Mouse (Mus musculus) kidney, embryonic 16.5 days (tissue): ENCODE data around the gene Mecom. TPM values are rescaled to one million over a fixed set of nuclear protein-coding genes. Genes with fewer than 3 reads are reported as not detected.

ENCODE experiments used
- ATAC-seq: fragments of 200-750 bp; cut with Nextera tagmentation; 2 replicates; pipeline ENCODE4 v1.8.0; 2017; ENCODE audit warnings: moderate TSS enrichment; ENCODE audit not compliant: low FRiP score, low TSS enrichment
- H3K27ac ChIP-seq: fragments of 300-500 bp; sonication (generic); 2 replicates; pipeline ENCODE4 v1.5.1; 2014; ENCODE audit warnings: low read length
- H3K27me3 ChIP-seq: fragments of 300-500 bp; sonication (generic); 2 replicates; pipeline ENCODE4 v1.6.1; 2014; ENCODE audit warnings: low read length, control low read depth, mixed read lengths; ENCODE audit not compliant: insufficient read depth
- H3K36me3 ChIP-seq: fragments of 300-500 bp; sonication (generic); 2 replicates; pipeline ENCODE4 v1.6.1; 2014; ENCODE audit warnings: low read length, control low read depth, mixed read lengths; ENCODE audit not compliant: insufficient read depth
- H3K4me1 ChIP-seq: fragments of 300-500 bp; sonication (generic); 2 replicates; pipeline ENCODE4 v1.6.1; 2014; ENCODE audit warnings: low read length, control low read depth, mixed read lengths; ENCODE audit not compliant: insufficient read depth
- H3K4me2 ChIP-seq: fragments of 300-500 bp; sonication (generic); replicated peaks from 2 replicates; pipeline ENCODE4 v1.6.1; 2014; ENCODE audit warnings: low read depth, low read length
- H3K4me3 ChIP-seq: fragments of 300-500 bp; sonication (generic); 2 replicates; pipeline ENCODE4 v1.5.1; 2014; ENCODE audit warnings: mild to moderate bottlenecking, low read length
- H3K9ac ChIP-seq: fragments of 300-500 bp; sonication (generic); replicated peaks from 2 replicates; pipeline ENCODE4 v1.6.1; 2014; ENCODE audit warnings: low read length
- H3K9me3 ChIP-seq: fragments of 300-500 bp; sonication (generic); 2 replicates; pipeline ENCODE4 v1.6.1; 2016; ENCODE audit warnings: low read length, control low read depth
- WGBS: fragments of 180-500 bp; shearing (Covaris S2); extraction: QIAGEN DNeasy Blood & Tissue Kit; methylation state at CpG from one replicate; pipeline ENCODE4 v1.1.7; 2014; 5-methylcytosine and 5-hydroxymethylcytosine counted together
- polyA plus RNA-seq: library from polyadenylated mRNA; unstranded; fragments of >200 nt; fragmentation: Nextera tagmentation; extraction: Ambion mirVana; gene quantifications from 2 replicates; pipeline ENCODE4 v1.2.1, GENCODE M21; 2015

Mecom gene
- polyA plus RNA-seq, 1 experiment from 2014 or later, result 78.3 TPM

DNA sequence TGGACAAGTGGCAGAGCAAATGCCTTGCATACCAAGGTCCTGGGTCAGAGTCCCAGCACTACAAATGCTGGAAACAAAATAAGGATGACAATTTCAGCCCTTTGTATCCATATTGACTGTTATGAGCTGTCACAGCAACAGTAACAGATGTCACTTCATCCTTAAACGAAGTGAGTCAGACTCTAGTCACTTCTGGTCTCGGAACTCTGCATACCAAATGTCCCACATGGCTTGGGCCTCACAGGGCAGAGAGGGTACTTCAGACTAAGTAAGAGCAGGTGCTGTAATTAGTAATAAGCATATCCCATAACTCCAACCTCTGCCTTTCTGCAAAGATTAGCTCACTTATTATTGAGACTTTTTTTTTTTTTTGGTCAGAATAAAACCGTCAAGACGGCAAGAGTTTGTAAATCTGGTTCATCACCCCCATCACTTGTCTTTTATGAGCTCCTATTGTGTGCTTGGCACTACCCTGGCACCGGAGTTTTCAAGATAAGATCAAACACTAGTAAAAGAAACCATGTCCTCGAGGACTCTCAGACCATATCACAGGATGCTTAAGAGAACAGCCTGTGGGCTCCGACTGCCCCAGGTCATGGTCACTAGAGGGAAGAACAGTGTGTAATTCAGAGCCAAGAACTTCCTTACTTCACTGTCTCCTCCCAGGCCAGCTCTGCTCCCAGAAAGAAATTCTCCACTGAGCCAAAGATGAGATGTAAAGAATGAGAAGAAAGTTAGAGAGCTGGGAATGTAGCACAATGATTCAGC lies 79.6 kb downstream of the Mecom start:
- H3K4me1 ChIP-seq, result no peaks in the 10 kb centered on the region
- H3K9me3 ChIP-seq, result no peaks in the 10 kb centered on the region
- no peak overlapping the region for H3K27ac ChIP-seq
- 0 out of 2 replicates have a peak, but pooled peaks cover 2% of the 10 kb centered on the region for H3K36me3 ChIP-seq
- no peak for ATAC-seq
- no peak overlapping the region for H3K4me3 ChIP-seq
- WGBS, result 71% methylated on average over 7 of the region's 7 CpGs
- no peaks in the 10 kb centered on the region; the same call in 1 of the 2 replicates for H3K27me3 ChIP-seq
- no peak overlapping the region for H3K9ac ChIP-seq
- H3K4me2 ChIP-seq, result no peak overlapping the region

DNA sequence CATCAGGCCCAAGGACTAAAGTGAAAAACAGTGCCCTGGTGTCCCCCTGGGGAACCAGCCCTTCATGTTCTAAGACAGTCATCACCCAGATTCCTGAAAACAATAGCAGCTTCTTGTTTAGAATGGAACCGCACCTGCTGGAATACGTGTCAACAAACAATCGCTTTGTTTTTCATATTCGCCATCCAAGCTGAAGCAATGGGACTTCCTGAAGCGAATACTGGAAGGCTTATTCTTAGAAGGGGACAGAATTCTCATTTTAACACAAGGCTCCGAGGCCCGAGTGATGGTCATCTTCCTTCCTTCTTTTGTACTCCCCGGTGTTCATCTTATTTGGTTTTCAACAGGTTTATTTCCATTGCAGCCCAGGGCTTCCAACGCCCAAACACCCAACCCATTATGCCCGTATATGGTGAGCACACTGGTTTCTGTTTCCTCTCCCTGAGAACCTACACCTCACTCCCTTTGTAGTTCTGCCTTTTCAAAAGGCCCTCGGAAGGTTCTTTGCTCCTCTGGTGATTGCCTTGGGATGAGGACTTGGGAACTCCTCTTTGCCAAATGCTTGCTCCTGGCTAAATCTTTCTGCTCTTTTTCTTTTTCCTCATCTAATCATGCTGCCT lies 81.7 kb downstream of the Mecom start:
- Histone ChIP-seq H3K36me3 (0 out of 2 replicates have a peak, but pooled peaks cover 2% of the 10 kb centered on the region), H3K9me3 (no peaks in the 10 kb centered on the region), H3K27ac (no peak overlapping the region), H3K4me3 (no peak overlapping the region), H3K4me2 (no peak overlapping the region), H3K4me1 (0 out of 2 replicates have a peak, but pooled peaks cover 3% of the 10 kb centered on the region), H3K27me3 (no peaks in the 10 kb centered on the region; the same call in 1 of the 2 replicates), H3K9ac (no peak overlapping the region)
- WGBS, result 62% methylated on average over 11 of the region's 11 CpGs
- ATAC-seq, result no peak

DNA sequence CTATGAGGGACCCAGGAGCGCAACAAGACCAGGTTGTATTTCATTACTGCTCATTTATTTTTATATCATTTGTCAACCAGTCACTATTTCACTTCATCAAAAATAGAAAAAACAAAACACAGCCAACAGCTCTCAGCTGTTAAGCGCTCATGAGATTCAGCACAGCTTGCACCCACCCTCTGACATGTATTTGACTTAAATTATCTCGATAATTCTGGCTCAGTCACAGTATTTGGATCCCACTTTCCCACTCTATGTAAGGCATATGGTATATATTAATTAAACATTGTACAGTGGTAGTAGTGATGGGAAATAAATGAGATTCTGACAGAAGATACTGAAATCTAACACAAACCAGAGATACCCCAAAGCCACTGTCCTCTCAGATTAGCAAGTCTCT lies 83.3 kb downstream of the Mecom start:
- H3K27me3 ChIP-seq, result no peaks in the 10 kb centered on the region; the same call in none of the 2 replicates

DNA sequence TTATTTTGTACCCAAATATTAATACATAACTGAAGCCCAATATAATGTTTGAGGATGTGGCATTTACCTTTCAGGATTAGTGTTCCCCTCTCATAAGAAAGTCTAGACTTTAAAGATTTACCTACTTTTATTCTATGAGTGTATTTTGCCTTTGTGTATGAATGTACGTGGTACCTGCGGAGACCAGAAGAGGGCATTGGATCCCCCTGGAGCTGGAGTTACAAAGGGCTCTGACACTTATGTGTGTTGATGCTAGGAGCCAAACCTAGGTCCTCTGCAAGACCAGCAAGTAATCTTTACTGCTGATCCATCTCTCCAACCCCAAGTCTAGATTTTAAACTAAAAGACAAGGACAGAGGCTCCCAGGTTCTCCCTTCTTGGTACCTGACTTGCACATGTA lies 86.0 kb downstream of the Mecom start:
- H3K27me3 ChIP-seq, result no peaks in the 10 kb centered on the region; the same call in none of the 2 replicates
- ATAC-seq, result no peak
- H3K4me2 ChIP-seq, result no peak overlapping the region
- H3K9me3 ChIP-seq, result no peaks in the 10 kb centered on the region
- H3K4me3 ChIP-seq, result no peak overlapping the region
- H3K4me1 ChIP-seq, result 0 out of 2 replicates have a peak, but pooled peaks cover 7% of the 10 kb centered on the region
- H3K27ac ChIP-seq, result no peak overlapping the region
- 0 out of 2 replicates have a peak, but pooled peaks cover 2% of the 10 kb centered on the region for H3K36me3 ChIP-seq
- 92% methylated on average over 2 of the region's 2 CpGs for WGBS
- no peak overlapping the region for H3K9ac ChIP-seq

More for the DNA sequence above, 83.3 kb downstream of the Mecom start:
- no peak overlapping the region for H3K9ac ChIP-seq
- no peak overlapping the region for H3K4me2 ChIP-seq
- H3K27ac ChIP-seq, result no peak overlapping the region
- 0 out of 2 replicates have a peak, but pooled peaks cover 2% of the 10 kb centered on the region for H3K36me3 ChIP-seq
- WGBS, result 80% methylated on average over 3 of the region's 3 CpGs
- no peak overlapping the region for H3K4me3 ChIP-seq
- no peak for ATAC-seq
- H3K4me1 ChIP-seq, result 0 out of 2 replicates have a peak, but pooled peaks cover 7% of the 10 kb centered on the region
- H3K9me3 ChIP-seq, result no peaks in the 10 kb centered on the region

DNA sequence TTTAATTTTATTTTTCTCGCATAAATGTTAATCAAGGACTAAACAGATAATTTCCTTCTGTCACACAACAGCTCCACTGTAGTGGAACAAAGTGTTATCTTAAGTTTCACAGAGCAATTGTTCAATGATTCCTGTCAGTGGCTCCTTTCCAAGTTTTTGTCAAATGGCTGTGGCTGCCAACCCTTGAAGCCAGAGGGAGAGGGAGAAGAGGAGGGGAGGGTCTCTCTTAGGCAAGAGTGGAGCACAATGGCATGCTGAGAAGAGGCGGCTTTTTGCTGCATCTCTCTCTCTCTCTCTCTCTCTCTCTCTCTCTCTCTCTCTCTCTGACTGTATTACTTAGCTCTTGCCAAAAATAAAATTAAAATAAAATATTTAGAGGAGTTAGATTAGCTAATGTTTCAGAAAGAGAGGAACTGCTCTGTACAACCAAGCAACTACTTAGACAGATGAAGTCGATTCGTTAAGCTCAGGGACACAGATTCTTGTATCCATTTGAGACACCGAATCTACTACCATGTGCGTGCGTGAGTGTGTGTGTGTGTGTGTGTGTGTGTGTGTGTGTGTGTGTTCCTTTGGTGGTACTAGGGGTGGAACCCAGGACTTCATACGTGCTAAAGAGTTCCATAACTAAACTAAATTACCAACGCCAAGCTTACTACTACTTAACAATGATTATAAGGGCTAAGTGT lies 86.8 kb downstream of the Mecom start:
- 85% methylated on average over 9 of the region's 9 CpGs for WGBS
- H3K4me1 ChIP-seq, result 0 out of 2 replicates have a peak, but pooled peaks cover 7% of the 10 kb centered on the region
- H3K4me2 ChIP-seq, result no peak overlapping the region
- H3K27me3 ChIP-seq, result no peaks in the 10 kb centered on the region; the same call in 1 of the 2 replicates
- H3K9ac ChIP-seq, result no peak overlapping the region
- H3K27ac ChIP-seq, result no peak overlapping the region
- no peak for ATAC-seq
- H3K36me3 ChIP-seq, result 0 out of 2 replicates have a peak, but pooled peaks cover 2% of the 10 kb centered on the region
- no peak overlapping the region for H3K4me3 ChIP-seq
- H3K9me3 ChIP-seq, result no peaks in the 10 kb centered on the region

DNA sequence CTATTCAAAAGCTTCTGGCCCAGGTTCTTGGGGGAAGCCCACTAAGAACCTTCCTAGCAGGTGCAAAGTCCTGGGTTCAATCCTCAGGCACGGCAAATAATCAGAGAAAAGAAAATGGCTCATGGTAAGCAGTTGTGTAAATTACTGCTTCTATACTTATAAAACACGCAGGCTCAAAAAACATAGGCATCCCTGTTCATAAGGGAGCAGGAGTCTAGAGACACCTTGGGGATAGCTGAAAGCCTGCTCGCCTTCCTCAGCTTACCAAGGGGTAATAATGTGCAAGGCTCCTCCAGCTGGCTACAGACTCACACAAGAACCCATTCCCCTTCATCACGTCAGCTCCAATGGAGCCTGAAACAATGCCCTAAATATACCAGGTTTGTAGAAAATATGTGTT lies 88.2 kb downstream of the Mecom start:
- peaks cover 9% of the 10 kb centered on the region; the same call in 1 of the 2 replicates for H3K4me1 ChIP-seq
- no peak for ATAC-seq
- H3K4me2 ChIP-seq, result no peak overlapping the region
- H3K36me3 ChIP-seq, result 0 out of 2 replicates have a peak, but pooled peaks cover 2% of the 10 kb centered on the region
- H3K4me3 ChIP-seq, result no peak overlapping the region
- WGBS, result 94% methylated on average over 4 of the region's 4 CpGs
- H3K27me3 ChIP-seq, result no peaks in the 10 kb centered on the region; the same call in 1 of the 2 replicates
- no peak overlapping the region for H3K27ac ChIP-seq
- H3K9ac ChIP-seq, result no peak overlapping the region
- H3K9me3 ChIP-seq, result no peaks in the 10 kb centered on the region

DNA sequence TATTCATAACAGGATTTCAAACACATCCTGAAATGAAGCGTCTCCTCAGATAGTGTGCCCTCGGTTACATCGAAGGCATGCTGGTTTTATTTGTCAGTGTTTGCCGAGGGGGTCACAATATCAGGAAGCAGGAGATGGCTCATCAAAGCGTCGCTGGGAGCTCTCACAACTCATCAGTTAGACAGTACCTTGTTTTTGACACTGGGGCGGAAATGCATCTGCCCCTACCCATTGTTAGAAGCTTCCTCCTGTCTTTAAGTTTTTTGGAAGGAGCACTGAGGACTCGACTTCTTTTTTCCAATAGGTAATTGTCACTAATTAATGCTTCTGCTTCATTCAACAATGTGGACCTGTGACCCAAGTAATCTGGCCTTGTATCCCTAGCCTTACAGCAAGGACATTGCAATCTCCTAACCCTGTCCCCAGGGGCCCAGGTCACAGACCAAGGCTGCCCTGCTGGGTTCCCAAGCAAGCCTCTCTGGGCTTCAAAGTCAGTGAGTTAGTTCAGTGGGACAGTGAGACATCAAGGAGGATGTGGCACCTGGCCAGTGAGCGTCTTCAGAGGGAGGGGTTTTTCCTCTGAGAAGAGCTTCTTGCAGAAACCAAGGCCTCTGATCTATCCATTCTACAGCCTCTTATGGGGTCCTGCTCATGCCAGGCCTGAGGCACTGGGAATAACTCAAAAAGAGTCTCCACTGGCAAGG lies 89.7 kb downstream of the Mecom start:
- Histone ChIP-seq H3K4me2 (no peak overlapping the region), H3K27ac (no peak overlapping the region), H3K9ac (no peak overlapping the region), H3K36me3 (no peaks in the 10 kb centered on the region), H3K4me1 (peaks cover 24% of the 10 kb centered on the region), H3K9me3 (no peaks in the 10 kb centered on the region), H3K4me3 (no peak overlapping the region), H3K27me3 (no peaks in the 10 kb centered on the region; the same call in 1 of the 2 replicates)
- WGBS, result 62% methylated on average over 9 of the region's 9 CpGs
- no peak for ATAC-seq

DNA sequence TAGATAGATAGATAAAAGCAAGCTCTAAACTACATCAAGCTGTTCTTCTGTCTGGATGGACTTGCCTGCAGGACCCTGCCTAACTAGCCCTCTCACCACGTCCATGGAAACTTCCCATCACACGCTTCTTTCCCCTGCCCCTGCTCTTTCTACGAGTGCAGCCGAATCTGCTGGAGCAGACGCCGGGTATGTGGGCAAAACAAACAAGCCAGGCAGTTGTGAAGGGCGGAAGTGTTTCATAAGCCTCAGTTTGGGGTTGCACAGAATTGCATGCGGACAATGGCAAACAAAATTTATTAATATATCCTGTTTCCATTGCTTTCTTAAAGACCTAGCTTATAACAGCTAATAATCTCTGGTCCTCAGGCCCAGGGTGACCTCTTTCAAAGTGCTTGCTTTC lies 91.9 kb downstream of the Mecom start:
- ATAC-seq, result no peak
- WGBS, result 63% methylated on average over 8 of the region's 8 CpGs
- no peak overlapping the region for H3K9ac ChIP-seq
- H3K27me3 ChIP-seq, result no peaks in the 10 kb centered on the region; the same call in 1 of the 2 replicates
- H3K4me3 ChIP-seq, result no peak overlapping the region
- no peak overlapping the region for H3K27ac ChIP-seq
- H3K36me3 ChIP-seq, result no peaks in the 10 kb centered on the region
- H3K4me1 ChIP-seq, result peaks cover 26% of the 10 kb centered on the region
- H3K9me3 ChIP-seq, result no peaks in the 10 kb centered on the region
- H3K4me2 ChIP-seq, result no peak overlapping the region
